Mouse (Mus musculus): ENCODE data around the gene Wdr95.
"Not testable (repeated sequence)": the region's sequence is repeated elsewhere in the genome, so short reads cannot be mapped to it uniquely, and the experiment has no call there.

The Wdr95 gene

GRCm38 (mm10) chr5:149520806-149521205 lies 7.7 kb upstream of the Wdr95 start:
- no peak for DNase-seq

GRCm38 (mm10) chr5:149523856-149524241 lies 4.6 kb upstream of the Wdr95 start:
- no peak for DNase-seq

GRCm38 (mm10) chr5:149524242-149524858 lies 4.1 kb upstream of the Wdr95 start:
- DNase-seq = peak; percentile 80

GRCm38 (mm10) chr5:149525055-149525785 lies 3.3 kb upstream of the Wdr95 start:
- no peak for DNase-seq

- DNase-seq = no peak
Observed at GRCm38 (mm10) chr5:149526467-149526951, 2.0 kb upstream of the Wdr95 start.

GRCm38 (mm10) chr5:149527292-149527691 lies 1.2 kb upstream of the Wdr95 start:
- not testable (repeated sequence) for DNase-seq

- DNase-seq = no peak
Observed at GRCm38 (mm10) chr5:149533847-149534246, 5.4 kb downstream of the Wdr95 start.

- no peak for DNase-seq
Observed at GRCm38 (mm10) chr5:149536005-149536404, 7.5 kb downstream of the Wdr95 start.

GRCm38 (mm10) chr5:149537796-149538511 lies 9.5 kb downstream of the Wdr95 start:
- peak; percentile 67 for DNase-seq

GRCm38 (mm10) chr5:149538531-149538930 lies 10.1 kb downstream of the Wdr95 start:
- peak; percentile 23 for DNase-seq

- DNase-seq = no peak
Observed at GRCm38 (mm10) chr5:149539051-149539450, 10.6 kb downstream of the Wdr95 start.

GRCm38 (mm10) chr5:149551179-149551578 lies 22.7 kb downstream of the Wdr95 start:
- DNase-seq = no peak

- peak; percentile 53 for DNase-seq
Observed at GRCm38 (mm10) chr5:149552742-149553141, 24.3 kb downstream of the Wdr95 start.

GRCm38 (mm10) chr5:149553373-149553772 lies 24.9 kb downstream of the Wdr95 start:
- DNase-seq = no peak

GRCm38 (mm10) chr5:149554397-149554796 lies 25.9 kb downstream of the Wdr95 start:
- DNase-seq = no peak

- DNase-seq = no peak
Observed at GRCm38 (mm10) chr5:149560903-149561588, 32.6 kb downstream of the Wdr95 start.

- no peak for DNase-seq
Observed at GRCm38 (mm10) chr5:149566026-149566425, 37.5 kb downstream of the Wdr95 start.

GRCm38 (mm10) chr5:149566957-149567356 lies 38.5 kb downstream of the Wdr95 start:
- DNase-seq = no peak

GRCm38 (mm10) chr5:149568993-149569392 lies 40.5 kb downstream of the Wdr95 start:
- no peak for DNase-seq

- DNase-seq = no peak
Observed at GRCm38 (mm10) chr5:149576977-149577376, 48.5 kb downstream of the Wdr95 start.

GRCm38 (mm10) chr5:149577449-149577848 lies 49.0 kb downstream of the Wdr95 start:
- DNase-seq = no peak

- no peak for DNase-seq
Observed at GRCm38 (mm10) chr5:149582642-149583262, 54.3 kb downstream of the Wdr95 start.

- DNase-seq = no peak
Observed at GRCm38 (mm10) chr5:149583507-149583906, 55.0 kb downstream of the Wdr95 start.

Measured in right cerebral cortex, postnatal 14 days (tissue).